Mouse (Mus musculus) bone marrow, adult 2 months (tissue): ENCODE results near the gene Cntfr.
"Not testable (repeated sequence)": the region's sequence is repeated elsewhere in the genome, so short reads cannot be mapped to it uniquely, and the experiment has no call there.

Experiments
- CTCF ChIP-seq: fragments of 200-500 bp; IDR thresholded peaks from 2 replicates; pipeline ENCODE4 v1.5.1; 2011; ENCODE audit warnings: low read length, control low read depth; ENCODE audit not compliant: control insufficient read depth, insufficient read depth
- POLR2A ChIP-seq: fragments of 200-500 bp; IDR thresholded peaks from 2 replicates; pipeline ENCODE4 v1.6.1; 2011; ENCODE audit warnings: low read depth, mild to moderate bottlenecking, control low read depth, low read length, borderline replicate concordance; ENCODE audit not compliant: control insufficient read depth

DNA sequence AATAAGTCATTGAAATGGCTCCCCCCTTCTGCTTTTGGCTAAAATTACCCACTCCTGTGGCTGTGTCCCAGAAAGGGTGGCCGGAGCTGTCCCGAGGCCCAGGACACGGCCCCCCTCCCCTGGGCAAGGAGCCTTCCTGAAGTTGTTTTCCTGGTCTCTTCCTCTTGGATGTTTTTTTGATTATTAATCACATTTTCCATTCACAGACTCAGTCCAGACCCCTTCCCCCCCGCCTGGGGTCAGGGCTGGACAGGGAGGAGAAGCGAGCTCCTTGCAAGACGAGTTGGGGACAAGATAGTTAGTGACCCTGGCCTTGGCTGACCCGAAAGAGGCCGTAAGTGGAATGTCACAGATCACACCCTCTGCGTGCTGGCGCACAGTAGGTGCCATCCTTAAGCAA lies 2.9 kb upstream of the Cntfr start, which contains the start of gene Il11ra1:
- not testable (repeated sequence) for TF ChIP-seq CTCF, POLR2A
